ENCODE assay signal across 16 mouse cellular contexts in the genomic region with DNA sequence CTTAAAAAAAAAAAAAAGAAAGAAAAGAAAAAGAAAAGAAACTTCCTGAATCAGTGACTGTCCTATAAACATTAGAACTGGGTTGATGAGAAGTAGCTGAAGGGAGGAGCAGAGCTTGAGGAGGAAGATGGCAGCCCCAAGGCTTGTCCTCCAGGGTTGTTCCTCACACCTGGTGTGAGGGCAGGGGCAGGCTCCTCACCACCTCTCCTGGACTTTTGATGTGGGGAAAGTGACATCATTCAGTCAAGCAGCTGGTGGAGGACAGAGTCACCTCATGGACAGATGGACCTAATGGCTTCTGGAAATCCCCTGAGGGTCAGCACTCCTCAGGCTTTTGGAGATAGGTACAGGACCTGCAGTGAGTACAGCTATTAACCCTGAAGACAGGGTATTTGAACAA.
"Had no signal": no experiment of that assay in that cellular context is flagged by ENCODE, and none has a peak within 500 bp of the region (broad histone marks: within the 10 kb centered on the region; RNA-seq: fewer than 3 reads in every experiment).

No protein-coding gene starts in this region.

- DNase-seq: heart, postnatal 10 days; heart, postnatal 14 days; heart, postnatal 36 days; heart, postnatal 4 days; kidney, adult 11 months; kidney, adult 18-20 months; kidney, adult 2 months; kidney, adult 8-10 months; kidney, adult 9 months; kidney, postnatal 10 days; kidney, postnatal 14 days; kidney, postnatal 25 days; kidney, postnatal 36 days; kidney, postnatal 4 days; layer of hippocampus, adult 9-11 months; layer of hippocampus, postnatal 36 days had no signal
